Mouse (Mus musculus): ENCODE data around the gene Ush2a. TPM values are rescaled to one million over a fixed set of nuclear protein-coding genes. Genes with fewer than 3 reads are reported as not detected.
A peak's percentile ranks its signal among the peaks of the same experiment; 100 is the strongest.

Ush2a gene
- polyA plus RNA-seq, 2 experiments = 0.01 to 0.11 TPM

DNA sequence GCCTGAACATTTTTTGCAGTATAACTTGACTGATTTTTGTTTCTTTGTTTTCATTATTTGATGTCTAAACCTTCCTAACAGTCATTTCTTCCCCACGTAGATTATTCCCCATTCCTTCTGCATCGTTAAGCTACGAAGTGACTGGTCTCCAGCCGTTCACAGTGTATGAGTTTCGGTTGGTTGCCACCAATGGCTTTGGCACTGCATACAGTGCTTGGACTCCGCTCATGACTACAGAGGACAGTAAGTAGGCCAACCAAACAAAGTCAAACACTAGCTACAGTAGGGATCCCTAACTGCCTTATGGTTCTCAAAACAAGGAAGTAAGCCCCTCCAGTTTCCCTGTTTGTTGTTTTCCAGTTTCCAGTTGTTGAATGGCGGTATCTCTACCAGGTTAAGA lies 453.1 kb downstream of the Ush2a start:
- Histone ChIP-seq H3K4me1 (ENCODE audit: control insufficient read depth, insufficient read depth, low read length) (peaks cover 4% of the 10 kb centered on the region; the same call in 1 of the 2 replicates), H3K4me2 (replicated peaks; ENCODE audit: low read depth, low read length, severe bottlenecking) (no peak overlapping the region), H3K36me3 (ENCODE audit: control insufficient read depth, insufficient read depth, low read length) (no peaks in the 10 kb centered on the region), H3K9me3 (ENCODE audit: control insufficient read depth, low read length) (no peaks in the 10 kb centered on the region), H3K27ac (replicated peaks; ENCODE audit: low read depth, low read length) (no peak overlapping the region), H3K4me3 (replicated peaks; ENCODE audit: low read length) (no peak overlapping the region), H3K27me3 (ENCODE audit: control insufficient read depth, insufficient read depth, low read length) (no peaks in the 10 kb centered on the region; the same call in 1 of the 2 replicates), H3K9ac (ENCODE audit: low read depth, low read length, severe bottlenecking) (no peak overlapping the region)
- ATAC-seq (ENCODE audit: low FRiP score, low read depth) (no peak), DNase-seq (ENCODE audit: low spot score) (no peak)
- no peak for TF ChIP-seq POLR2A (IDR thresholded peaks at IDR 0.05; ENCODE audit: borderline replicate concordance, extremely low read depth, insufficient read depth, insufficient read length)
- 83% methylated on average over 7 of the region's 7 CpGs for WGBS

DNA sequence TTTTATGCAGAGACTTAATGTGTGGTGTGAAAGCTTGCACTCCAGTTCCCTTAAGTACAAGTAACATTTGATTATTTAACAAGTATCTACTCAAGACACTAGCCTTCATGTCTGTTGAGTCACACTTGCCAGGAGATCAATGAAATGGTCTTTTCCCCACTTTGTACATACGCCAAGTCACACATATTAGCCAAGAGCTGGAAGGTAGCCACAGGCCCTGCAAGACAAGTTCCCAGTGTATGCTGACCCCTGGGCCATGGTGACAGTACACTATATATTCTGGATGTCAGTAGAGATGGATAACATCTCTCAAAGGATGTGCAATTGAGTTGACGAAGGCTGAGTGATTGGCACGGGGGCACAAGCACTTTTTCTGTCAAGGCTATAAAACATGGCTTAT lies 455.1 kb downstream of the Ush2a start:
- H3K36me3 ChIP-seq (ENCODE audit: control insufficient read depth, insufficient read depth, low read length) = no peaks in the 10 kb centered on the region
- H3K27me3 ChIP-seq (ENCODE audit: control insufficient read depth, insufficient read depth, low read length) = no peaks in the 10 kb centered on the region; the same call in 1 of the 2 replicates
- H3K4me3 ChIP-seq (replicated peaks; ENCODE audit: low read length) = no peak overlapping the region
- no peak overlapping the region for H3K4me2 ChIP-seq (replicated peaks; ENCODE audit: low read depth, low read length, severe bottlenecking)
- no peak overlapping the region for H3K9ac ChIP-seq (ENCODE audit: low read depth, low read length, severe bottlenecking)
- no peaks in the 10 kb centered on the region for H3K9me3 ChIP-seq (ENCODE audit: control insufficient read depth, low read length)
- WGBS = 56% methylated on average over 3 of the region's 3 CpGs
- ATAC-seq (ENCODE audit: low FRiP score, low read depth) (no peak), DNase-seq (ENCODE audit: low spot score) (no peak)
- no peak for TF ChIP-seq POLR2A (IDR thresholded peaks at IDR 0.05; ENCODE audit: borderline replicate concordance, extremely low read depth, insufficient read depth, insufficient read length)
- no peaks in the 10 kb centered on the region for H3K4me1 ChIP-seq (ENCODE audit: control insufficient read depth, insufficient read depth, low read length)
- no peak overlapping the region for H3K27ac ChIP-seq (replicated peaks; ENCODE audit: low read depth, low read length)

DNA sequence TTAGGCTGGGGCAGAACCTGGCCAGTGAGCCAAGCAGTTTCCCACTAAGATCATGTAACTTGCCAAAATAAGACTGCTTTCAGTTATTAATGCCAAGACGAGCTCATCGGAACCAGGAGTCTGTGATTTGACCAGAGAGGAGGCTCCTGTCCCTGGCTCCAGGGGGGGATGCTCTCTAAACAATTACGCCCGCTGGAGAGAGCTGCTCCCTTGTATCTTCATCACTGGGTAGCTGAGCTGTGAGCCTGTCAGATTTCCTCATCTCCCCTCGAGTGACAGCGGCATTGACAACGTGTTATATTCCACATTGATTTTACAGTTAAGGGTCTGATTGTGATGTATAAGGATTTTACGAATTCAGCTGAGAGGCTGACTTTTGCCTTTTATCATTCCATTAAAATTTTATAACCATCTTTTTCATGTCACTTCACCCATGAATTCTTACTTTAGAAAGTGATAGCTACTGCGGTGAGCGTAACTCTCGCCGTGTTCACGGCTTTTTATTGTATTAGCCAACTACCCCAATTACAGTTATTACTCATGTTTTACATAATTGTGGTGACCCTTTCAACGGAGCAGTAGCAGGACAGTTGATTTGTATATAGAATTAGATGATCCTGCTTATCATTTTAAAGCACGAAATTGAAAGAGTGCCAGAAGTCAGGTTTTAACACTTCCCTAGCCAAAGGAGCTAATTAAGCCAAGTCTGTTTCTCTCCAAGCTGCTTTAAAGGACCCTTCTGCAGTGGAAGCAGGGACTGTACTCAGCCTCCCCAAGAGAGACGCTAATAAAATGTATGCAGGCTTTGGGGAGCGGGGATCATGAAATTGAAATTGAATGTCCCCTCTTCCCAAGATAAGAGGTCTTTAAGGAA lies 463.5 kb downstream of the Ush2a start:
- ATAC-seq (ENCODE audit: low FRiP score, low read depth) (no peak), DNase-seq (ENCODE audit: low spot score) (no peak)
- Histone ChIP-seq H3K27me3 (ENCODE audit: control insufficient read depth, insufficient read depth, low read length) (peaks cover 20% of the 10 kb centered on the region; the same call in 1 of the 2 replicates), H3K4me3 (replicated peaks; ENCODE audit: low read length) (no peak overlapping the region), H3K4me1 (ENCODE audit: control insufficient read depth, insufficient read depth, low read length) (peaks cover 8% of the 10 kb centered on the region), H3K27ac (replicated peaks; ENCODE audit: low read depth, low read length) (no peak overlapping the region), H3K9ac (ENCODE audit: low read depth, low read length, severe bottlenecking) (no peak overlapping the region), H3K4me2 (replicated peaks; ENCODE audit: low read depth, low read length, severe bottlenecking) (no peak overlapping the region; the same call in 1 of the 2 replicates), H3K36me3 (ENCODE audit: control insufficient read depth, insufficient read depth, low read length) (no peaks in the 10 kb centered on the region), H3K9me3 (ENCODE audit: control insufficient read depth, low read length) (no peaks in the 10 kb centered on the region)
- no peak for TF ChIP-seq POLR2A (IDR thresholded peaks at IDR 0.05; ENCODE audit: borderline replicate concordance, extremely low read depth, insufficient read depth, insufficient read length)
- WGBS = 37% methylated on average over 17 of the region's 17 CpGs

DNA sequence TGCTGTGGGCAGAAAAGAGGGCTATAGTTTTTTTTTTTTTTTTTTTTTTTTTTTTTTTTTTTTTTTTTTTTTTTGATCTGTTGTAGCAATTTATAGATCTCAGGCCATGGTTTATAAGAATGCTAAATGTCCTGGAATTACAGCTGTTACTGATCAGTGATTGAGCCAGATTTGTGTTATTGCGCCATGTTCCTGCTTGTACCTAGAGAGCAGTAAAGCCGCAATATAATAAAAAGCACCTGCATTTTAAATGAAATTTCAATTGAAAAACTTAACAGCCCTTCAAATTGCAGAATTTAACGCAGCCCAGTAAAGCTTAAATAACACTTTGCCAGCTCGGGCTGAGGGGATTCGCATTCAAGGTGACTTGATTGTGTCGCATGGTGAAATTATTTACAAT lies 465.1 kb downstream of the Ush2a start:
- peak; percentile 72 for DNase-seq (ENCODE audit: low spot score)
- no peaks in the 10 kb centered on the region for H3K9me3 ChIP-seq (ENCODE audit: control insufficient read depth, low read length)
- TF ChIP-seq POLR2A (IDR thresholded peaks at IDR 0.05; ENCODE audit: borderline replicate concordance, extremely low read depth, insufficient read depth, insufficient read length) = no peak
- no peaks in the 10 kb centered on the region for H3K36me3 ChIP-seq (ENCODE audit: control insufficient read depth, insufficient read depth, low read length)
- peaks cover 8% of the 10 kb centered on the region for H3K4me1 ChIP-seq (ENCODE audit: control insufficient read depth, insufficient read depth, low read length)
- WGBS = 28% methylated on average over 6 of the region's 6 CpGs
- H3K4me3 ChIP-seq (replicated peaks; ENCODE audit: low read length) = no peak overlapping the region
- H3K9ac ChIP-seq (ENCODE audit: low read depth, low read length, severe bottlenecking) = no peak overlapping the region
- H3K4me2 ChIP-seq (replicated peaks; ENCODE audit: low read depth, low read length, severe bottlenecking) = no peak overlapping the region
- peak; percentile 77 for ATAC-seq (ENCODE audit: low FRiP score, low read depth)
- no peak overlapping the region for H3K27ac ChIP-seq (replicated peaks; ENCODE audit: low read depth, low read length)
- peaks cover 20% of the 10 kb centered on the region; the same call in 1 of the 2 replicates for H3K27me3 ChIP-seq (ENCODE audit: control insufficient read depth, insufficient read depth, low read length)

DNA sequence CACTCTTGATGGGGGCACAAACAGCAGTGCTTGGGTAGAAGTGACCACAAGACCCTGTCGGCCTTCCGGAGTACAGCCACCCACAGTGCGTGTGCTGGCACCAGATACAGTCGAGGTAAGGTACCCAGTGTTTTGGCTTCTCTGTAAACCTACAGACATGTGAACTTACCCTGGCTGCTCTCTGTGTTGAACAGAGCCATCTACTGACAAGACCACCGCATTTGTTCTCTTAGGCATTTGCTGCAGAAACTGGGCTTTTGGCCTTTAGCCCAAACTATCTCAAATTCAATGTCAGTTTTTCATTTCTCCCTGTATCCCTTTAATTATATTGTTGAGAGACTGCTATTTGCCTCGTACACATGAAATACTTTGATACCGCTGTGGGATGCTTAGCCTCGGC lies 466.8 kb downstream of the Ush2a start:
- no peak overlapping the region for H3K9ac ChIP-seq (ENCODE audit: low read depth, low read length, severe bottlenecking)

More for the DNA sequence above, 466.8 kb downstream of the Ush2a start:
- 66% methylated on average over 8 of the region's 8 CpGs for WGBS
- peaks cover 8% of the 10 kb centered on the region for H3K4me1 ChIP-seq (ENCODE audit: control insufficient read depth, insufficient read depth, low read length)
- H3K9me3 ChIP-seq (ENCODE audit: control insufficient read depth, low read length) = no peaks in the 10 kb centered on the region
- ATAC-seq (ENCODE audit: low FRiP score, low read depth) = no peak
- H3K36me3 ChIP-seq (ENCODE audit: control insufficient read depth, insufficient read depth, low read length) = no peaks in the 10 kb centered on the region
- H3K4me2 ChIP-seq (replicated peaks; ENCODE audit: low read depth, low read length, severe bottlenecking) = no peak overlapping the region
- no peak overlapping the region for H3K4me3 ChIP-seq (replicated peaks; ENCODE audit: low read length)
- H3K27ac ChIP-seq (replicated peaks; ENCODE audit: low read depth, low read length) = no peak overlapping the region
- DNase-seq (ENCODE audit: low spot score) = no peak
- H3K27me3 ChIP-seq (ENCODE audit: control insufficient read depth, insufficient read depth, low read length) = peaks cover 16% of the 10 kb centered on the region; the same call in 1 of the 2 replicates
- no peak for TF ChIP-seq POLR2A (IDR thresholded peaks at IDR 0.05; ENCODE audit: borderline replicate concordance, extremely low read depth, insufficient read depth, insufficient read length)
